Mouse (Mus musculus): ENCODE data around the gene Zfp358. TPM values are rescaled to one million over a fixed set of nuclear protein-coding genes. Genes with fewer than 3 reads are reported as not detected.

Gene Zfp358
- total RNA-seq (2021) = 10 to 100 TPM; 22.5 to 23.2 TPM
- polyA plus RNA-seq (2012; rRNA removed) = 80.1 and 81.3 TPM in 2 replicates
- long read RNA-seq, transcript Zfp358-201 (2 exons, 1,999 nt) = major isoform, 20 of 24 reads
- long read RNA-seq, partial matches to known transcripts = 0 of 24 reads
- long read RNA-seq, other reads (novel, unspliced or antisense) = 0 of 24 reads

DNA sequence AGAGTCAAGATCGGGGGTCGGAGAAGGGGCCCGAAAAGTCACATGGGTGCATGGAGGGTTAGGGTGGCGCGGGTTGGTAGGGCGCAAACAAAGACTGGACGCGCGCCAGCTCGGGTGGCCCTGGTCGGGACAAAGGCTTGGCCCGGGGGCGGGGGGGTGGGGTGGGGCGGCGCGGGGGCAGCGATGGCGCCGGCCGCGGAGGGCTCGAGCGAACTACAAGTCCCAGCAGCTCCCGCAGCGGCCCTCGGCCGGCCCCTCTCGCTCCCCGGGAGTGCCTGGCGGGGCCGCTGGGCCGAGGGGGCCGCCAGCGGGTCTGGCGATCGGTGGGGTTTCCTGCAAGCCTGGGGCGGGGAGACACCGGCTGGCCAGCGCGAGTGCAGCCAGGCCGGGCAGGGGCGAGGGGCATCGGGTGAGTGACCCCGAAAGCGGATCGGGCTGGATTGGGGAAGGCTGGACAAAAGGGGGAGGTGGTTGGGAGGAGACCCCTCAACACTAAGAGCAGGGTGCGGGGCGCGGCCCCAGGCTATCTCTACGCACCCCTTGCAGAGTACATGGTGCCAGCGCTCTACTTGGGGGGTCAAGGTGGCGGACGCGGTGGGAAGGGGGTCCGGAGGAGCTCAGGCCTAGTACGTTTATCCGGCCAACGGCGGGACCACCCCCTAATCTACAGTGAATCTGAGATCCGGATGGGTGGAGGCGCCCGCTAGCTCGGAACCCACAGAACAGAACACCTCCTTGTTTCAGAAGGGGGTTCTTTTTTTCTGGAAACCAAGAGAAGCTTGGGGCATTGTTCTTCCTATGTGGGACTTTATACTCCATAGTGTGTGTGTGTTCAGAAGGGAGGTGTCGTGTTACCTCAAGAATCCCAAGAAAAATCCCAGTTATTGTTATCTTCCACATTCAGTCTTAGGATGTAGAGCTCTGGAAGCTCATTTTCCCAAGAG, at the start of gene Zfp358:
TSS of gene Zfp358 (plus strand) at position 238 of the 944 bp plus-strand sequence.
- DNase-seq = peak; percentile 82

DNA sequence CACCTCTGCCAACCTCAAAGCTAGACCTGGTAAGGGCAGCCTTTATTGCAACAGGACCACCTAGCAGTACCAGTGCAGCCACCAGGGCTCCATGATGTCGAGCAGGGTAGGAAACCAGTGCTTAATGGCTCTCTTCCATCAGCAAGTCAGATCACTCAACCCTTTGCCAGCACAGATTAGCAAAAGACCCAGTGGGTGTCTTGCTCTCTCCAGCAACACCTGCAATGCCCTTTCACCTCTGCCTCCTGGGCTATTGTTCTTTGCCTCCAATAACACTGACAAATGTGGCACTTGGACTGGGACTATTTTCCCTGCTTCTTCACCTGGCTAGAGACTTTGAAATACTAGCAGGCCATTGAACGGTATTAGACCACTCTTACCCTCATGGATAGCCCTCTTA, 43.7 kb upstream of the Zfp358 start:
- no peak for DNase-seq

DNA sequence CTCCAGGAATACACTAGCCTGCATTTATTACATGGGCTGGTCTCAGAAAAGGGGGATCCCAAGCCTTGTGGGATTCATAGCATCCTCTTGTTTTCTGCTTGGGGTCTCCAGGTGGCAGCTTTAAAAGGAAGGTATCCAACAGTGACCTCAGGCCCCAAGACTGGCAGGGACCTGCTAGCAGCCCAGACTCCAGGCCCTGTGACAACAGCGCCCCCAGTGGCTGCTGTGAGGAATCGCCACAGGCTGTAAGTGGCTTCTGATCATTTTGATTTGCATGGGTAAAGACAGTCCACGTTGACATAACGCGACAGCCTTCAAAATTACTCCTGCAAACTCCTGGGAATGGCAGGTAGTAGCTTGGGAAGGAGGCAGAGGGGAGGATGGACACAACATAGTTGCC, 42.3 kb upstream of the Zfp358 start:
- peak; percentile 56 for DNase-seq

DNA sequence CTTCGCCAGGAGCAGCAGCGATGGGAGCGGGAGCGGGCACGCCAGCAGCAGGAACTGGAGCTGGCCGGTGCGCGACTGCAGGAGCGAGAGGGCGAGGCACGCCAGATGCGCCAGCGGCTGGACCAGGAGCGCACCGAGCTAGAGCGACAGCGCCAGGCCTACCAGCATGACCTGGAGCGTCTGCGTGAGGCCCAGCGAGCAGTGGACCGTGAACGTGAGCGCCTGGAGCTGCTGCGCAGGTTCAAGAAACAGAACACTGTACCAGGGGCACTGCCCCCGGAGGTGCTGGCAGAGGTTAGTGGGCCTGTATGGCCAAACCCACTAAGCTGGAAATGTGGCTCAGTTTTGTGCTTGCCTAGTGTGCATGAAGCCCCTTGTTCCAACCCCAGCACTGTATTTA, 40.9 kb upstream of the Zfp358 start:
- no peak for DNase-seq

DNA sequence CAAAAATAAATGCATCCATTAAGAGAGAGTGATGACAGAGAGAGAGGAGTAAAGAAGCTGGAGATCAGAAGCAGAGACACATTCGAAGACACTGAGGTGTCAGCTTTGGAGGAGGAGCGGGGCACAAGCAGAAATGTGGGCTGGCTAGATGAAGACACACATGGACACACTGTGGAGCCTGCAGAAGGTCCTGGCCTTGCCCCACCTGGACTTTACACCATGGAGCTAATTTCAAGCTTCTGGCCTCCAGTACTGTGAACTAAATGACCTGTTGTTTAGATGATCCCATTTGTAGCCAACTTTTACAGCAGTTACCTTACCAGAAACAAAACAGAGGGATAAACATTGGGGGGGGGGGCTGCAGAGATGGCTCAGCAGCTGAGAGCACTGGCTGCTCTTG, 29.7 kb upstream of the Zfp358 start:
- no peak for DNase-seq

DNA sequence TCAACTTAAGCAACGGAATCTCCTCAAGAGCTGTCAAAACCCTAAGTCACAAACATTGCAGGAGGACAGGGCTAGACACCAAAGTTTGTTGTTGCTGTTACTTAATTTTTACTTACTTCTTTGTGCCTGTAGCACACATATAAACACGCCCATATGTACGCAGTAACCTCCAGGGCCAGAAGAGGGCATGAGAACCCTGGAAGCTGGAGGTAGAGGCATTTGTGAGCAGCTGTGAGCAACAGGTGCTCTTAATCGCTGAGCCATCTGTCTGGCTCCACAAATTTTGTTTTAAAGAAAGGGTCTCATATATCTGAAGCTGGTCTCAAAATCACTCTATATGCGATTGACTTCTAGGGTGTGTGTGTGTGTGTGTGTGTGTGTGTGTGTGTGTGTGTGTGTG, 28.6 kb upstream of the Zfp358 start:
- no peak for DNase-seq

DNA sequence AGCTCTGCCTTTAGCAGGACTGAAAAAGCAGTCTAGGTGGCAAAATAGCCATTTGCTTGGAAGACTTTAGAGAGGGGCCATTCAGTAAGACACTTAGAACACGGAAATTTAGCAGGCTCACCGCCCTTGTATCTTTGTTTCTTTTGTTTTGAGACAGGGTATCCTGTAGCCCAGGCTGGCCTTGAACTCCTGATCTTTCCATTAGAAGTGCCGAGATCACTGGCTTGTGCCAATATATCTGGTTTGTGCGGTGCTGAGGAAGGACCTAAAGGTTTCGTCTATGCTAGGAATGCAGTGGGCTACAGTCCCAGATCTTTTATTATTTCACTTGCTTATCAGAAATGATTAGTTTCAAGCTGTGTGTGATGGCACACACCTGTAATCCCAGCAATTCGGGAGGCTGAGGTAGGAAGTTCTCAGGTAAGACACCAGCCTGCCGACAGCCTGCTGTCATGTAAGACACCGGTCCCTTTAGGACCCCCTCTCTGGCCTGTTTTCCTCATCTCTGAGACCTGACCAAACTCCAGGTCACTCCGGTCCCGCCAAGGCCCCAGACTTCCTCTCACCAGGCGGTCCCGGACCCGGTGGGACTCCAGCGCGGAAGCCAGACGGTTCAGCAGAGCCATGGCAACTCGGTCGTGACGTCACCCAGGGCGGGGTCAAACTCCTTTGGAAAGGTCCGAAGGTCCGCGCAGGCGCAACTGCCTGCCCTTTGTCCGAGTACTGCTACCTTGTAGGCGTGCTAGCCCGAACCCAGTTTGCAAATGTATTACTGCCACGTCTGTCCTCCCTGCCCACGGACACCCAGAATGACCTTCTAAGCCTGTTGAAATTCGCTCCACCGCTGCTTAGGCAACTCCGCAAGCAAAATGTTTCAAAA, 25.7 kb upstream of the Zfp358 start, which contains the start of gene Pex11g:
TSS of gene Pex11g (minus strand) at position 675 of the 880 bp plus-strand sequence.
- peak; percentile 99 for DNase-seq

DNA sequence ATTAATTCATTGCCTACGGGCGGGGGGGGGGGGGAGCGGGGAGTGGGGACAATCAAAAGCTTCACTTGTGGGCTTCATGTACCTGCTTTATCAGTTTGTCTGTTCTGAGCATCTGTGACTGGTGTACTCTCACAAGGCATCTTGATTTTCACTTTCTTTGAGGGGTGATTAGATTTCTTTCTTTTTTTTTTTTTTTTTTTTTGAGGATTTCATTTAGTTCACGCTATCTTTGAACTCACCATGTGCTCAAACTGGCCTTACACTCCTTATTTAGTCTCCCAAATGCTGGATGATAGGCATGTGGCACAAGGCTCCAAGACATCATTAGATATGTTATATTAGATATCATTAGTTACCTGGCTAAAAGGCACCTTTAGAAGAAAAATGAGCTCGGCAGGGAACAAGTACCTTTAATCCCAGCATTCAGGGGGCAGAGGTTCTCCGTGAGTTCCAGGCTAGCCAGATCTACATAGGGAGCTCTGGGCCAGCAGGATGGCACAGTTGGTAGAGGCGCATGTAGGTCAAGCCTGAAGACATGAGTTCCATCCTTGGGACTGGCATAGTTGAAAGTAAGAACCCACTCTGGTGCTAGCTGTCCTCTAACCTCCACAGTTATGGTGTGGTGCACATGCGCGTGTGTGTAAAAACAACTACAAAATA, 24.9 kb upstream of the Zfp358 start:
- no peak for DNase-seq

DNA sequence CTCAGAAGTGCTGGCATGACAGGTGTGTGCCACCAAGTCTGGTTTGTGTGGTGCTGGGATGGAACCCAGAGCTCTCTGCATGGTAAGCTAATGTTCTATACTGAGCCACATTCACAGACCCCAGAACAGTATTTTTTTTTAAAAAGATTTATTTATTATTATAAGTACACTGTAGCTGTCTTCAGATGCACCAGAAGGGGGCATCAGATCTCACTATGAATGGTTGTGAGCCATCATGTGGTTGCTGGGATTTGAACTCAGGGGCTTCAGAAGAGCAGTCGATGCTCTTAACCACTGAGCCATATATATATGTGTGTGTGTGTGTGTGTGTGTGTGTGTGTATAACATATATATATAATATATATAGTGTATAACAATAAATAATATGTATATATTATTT, 24.1 kb upstream of the Zfp358 start:
- DNase-seq = no peak

DNA sequence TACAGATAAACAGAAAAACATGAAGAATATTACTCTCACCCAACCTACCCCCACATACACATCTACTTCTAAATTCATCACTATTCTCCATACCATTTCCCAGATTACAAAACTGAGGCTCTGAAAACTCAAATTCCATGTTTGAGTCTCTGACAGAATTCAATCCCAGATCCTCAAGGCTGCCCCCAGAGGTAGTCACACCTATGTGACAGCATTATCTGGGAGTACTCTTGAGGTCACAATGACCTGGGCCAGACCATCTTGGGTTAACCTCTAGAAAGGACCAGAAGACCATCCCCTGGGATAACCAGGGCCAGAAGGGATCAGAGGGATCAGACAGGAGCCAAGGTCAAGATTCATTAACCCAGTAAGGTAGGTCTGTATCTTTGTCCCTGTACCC, 22.4 kb upstream of the Zfp358 start, which contains the start of gene Tex45:
TSS of gene Tex45 (plus strand) at position 301 of the 400 bp plus-strand sequence.
- no peak for DNase-seq

DNA sequence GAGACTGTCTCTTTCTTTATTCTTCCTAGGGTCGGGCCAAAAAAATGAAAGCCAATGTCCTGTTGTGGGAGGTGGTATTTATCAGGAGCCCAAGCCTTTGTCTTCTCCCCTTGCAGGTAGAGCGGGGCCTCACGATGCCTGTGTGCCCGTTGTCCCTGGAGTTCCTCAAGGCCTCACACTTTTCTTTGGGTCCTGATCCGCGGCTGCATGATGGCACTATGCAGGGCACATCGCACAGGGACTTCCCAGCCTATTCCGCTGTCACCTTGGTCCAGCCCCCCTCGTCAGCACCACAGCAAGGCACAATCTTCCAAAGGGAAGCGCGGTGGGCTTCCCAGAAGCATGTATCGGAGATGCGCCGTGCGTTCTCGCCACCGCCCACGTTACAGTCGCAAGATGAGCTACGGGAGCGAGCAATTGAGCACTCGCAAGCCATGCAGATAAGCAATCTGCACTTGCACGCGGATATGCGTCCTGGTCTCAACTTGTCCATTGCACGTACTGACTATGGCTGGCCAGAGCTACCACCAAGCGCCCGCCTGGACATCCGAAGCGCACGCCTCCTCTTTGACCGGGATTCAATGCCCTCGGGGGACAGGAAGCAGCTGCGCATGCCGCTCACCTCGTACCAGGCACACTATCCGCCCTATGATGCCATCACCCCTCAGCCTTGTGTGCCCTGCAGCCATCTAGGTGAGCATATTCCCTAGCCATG, 17.1 kb upstream of the Zfp358 start:
- no peak for DNase-seq

DNA sequence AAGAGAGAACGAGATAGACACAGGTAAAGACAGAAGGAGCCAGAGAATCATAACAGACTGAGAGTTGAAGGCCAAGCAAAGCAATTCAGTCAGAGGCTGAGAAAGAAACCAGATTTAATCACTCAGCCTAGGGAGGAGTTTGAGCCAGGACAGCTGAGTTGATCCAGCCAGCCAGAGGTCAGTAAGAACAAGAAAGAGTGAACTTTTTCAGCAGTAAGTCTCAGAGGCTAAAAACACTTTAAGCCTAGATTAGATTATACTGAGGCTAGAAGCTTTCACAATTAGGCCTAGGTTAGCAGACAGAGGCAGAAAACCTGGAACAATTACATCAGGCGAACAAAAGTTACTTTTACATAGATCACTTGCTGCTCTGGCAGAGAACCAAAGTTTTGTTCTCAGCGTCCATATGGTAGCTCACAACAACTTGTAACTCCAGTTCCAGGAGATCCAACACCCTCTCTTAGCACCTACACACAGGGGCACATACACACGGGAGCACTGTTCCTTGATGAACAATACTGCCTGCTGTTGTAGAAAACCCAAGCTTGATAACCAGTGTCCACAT, 12.6 kb upstream of the Zfp358 start:
- DNase-seq = no peak

DNA sequence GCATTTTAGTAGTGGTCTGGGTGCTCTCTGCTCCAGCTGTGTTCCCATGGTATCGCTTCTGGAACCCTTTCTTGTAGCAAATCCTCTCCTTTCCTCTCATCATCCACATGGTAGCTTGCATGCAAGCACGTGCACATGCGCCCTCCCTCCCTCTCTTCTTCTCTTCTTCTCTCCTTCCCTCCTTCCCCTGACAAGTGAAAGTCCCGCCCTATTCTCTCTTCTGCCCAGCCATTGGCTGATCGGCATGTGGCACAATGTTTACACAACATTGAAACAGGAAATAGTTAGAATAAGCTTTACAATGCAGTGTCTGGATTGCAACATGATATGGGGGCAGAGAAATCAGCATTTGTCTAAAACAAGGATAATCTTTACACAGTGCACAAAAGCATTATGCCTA, 11.3 kb upstream of the Zfp358 start:
- no peak for DNase-seq

DNA sequence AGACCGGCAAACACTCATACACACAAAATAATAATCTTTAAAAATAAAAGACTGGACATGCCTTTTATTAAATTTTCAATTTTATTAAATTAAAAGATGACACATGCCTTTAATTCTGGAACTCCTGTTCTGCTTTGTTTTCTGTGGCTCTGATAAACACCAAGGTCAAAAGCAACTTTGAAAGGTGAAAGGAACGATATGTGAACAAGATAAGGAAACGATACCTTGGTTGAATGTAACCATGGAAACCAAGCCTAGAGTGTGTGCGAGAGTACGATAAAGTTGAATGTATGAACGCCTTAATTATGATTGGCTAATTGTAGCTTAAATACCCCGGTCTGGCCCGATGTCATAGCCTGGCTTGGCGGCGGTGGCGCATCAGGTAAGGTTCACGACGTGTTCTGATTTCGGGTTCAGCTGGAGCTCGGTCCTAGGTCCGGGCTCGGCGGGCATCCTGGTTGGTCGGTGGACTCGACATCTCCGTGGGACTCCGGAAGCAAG, 10.6 kb upstream of the Zfp358 start:
- DNase-seq = no peak

DNA sequence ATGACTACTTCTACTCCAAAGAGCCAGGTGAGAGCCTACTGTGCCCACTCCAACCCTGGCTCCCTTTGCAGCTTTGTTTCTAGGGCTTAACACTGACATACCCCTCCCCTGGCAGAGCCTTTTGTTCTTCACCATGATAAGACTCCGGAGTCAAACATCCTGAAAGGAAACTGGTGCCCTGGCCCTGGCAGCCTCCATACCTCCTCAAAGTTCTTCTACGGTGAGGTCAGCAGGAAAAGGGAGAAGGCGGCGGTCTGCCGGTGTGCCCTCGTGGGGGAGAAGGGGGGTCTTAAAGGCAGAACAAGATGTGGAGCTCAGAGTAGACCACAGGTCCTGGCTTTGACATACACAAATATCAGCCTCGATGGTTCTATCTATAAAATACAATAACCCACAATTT, 9.4 kb upstream of the Zfp358 start:
- DNase-seq = no peak

DNA sequence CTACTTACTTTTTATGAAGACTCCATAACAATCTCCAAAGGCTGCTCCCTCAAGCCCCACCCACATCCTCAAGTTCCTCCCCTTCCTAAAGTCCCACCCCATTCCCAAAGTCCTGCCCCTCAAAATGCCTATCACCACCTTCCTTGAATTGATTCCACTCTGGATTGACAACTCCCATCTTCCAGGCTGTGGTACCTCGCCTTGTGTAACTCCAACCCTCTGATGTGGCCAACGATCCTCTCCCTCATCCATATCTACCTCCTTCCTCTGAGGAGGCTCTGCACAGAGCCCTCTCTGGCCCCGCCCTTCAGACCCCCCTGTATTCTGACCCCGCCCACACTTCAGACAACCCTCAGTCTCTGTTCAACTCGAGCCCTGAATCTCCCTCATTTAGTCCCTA, 7.7 kb upstream of the Zfp358 start:
- DNase-seq = no peak

DNA sequence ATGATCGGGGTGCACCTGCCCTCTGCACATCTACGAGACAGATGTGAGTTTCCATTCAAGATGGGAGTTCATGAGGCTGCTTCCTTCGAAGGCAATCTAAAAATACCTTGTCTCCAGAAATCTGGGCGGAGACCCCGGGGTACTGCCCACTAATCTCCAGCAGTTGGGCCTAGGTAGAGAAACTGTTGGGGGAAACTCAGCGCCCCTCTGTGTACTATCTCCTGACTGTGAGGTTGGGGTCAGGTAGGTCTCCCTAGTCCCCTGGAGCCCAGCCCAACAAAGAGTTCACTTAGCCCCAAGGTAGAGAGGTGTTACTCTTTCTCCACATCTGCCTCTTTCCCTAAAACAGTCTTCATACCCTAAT, 889 bp downstream of the Zfp358 start:
- no peak for DNase-seq

DNA sequence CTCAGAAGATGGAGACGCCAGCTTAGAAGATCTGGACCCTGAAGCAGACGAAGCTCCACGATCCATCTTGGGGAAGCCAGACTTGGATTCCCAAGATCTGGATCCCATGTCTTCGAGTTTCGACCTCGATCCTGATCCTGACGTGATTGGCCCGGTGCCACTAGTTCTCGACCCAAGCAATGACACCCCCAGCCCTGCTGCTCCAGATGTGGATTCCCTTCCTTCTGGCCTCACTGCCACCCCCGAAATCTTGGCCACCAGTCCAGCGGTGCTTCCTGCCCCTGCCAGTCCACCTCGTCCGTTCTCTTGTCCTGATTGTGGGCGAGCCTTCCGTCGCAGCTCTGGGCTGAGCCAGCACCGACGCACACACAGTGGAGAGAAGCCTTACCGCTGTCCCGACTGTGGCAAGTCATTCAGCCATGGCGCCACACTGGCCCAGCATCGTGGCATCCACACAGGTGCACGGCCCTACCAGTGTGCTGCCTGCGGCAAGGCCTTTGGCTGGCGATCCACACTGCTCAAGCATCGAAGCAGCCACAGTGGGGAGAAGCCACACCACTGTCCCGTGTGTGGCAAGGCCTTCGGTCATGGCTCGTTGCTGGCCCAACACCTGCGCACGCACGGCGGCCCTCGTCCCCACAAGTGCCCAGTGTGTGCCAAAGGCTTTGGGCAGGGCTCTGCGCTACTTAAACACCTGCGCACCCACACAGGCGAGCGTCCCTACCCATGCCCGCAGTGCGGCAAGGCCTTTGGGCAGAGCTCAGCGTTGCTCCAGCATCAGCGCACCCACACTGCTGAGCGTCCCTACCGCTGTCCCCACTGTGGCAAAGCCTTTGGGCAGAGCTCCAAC, 2.9 kb downstream of the Zfp358 start:
- no peak for DNase-seq

DNA sequence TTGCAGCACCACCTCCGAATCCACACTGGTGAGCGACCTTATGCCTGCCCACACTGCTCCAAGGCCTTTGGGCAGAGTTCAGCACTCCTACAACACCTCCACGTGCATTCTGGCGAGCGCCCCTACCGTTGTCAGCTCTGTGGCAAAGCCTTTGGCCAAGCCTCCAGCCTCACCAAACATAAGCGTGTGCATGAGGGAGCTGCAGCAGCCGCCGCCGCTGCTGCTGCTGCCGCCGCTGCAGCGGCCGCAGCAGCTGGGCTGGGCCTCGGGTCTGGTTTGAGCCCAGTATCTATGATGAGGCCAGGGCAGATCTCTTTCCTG, 3.5 kb downstream of the Zfp358 start:
- DNase-seq = no peak

DNA sequence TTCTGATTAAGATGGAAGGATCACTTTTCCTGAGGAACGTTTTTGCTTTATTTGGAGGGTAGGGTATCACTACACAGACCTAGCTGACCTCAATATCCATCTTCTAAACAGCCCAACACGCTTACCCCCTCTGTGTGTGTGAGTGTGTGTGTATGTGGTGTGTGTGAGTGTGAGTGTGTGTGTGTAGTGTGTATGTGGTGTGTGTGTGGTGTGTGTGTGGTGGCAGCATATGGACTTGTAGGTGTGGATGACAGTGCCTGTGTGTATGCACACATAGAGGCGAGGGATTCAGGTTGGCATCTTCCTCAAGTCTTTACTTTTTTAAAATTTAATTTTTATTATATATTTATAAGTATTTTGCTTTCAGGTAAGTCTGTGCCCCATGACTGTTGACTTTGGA, 5.6 kb downstream of the Zfp358 start:
- DNase-seq = no peak
